Mouse (Mus musculus) A20 (cell line): Measurements from ENCODE around the gene Krtap24-1.

Source experiments
- DNase-seq: peaks from one replicate; pipeline ENCODE4 v3.0.0-alpha.2; 2011; ENCODE audit warnings: low read depth, low spot score

The Krtap24-1 gene

GRCm38 (mm10) chr16:88563045-88563913, 48.8 kb downstream of the Krtap24-1 start, which contains the start of gene Cldn8:
Gene Cldn8, minus strand, starts transcription at chr16:88563183.
- no peak for DNase-seq

- no peak for DNase-seq
Measured at GRCm38 (mm10) chr16:88561617-88562164, 50.4 kb downstream of the Krtap24-1 start.
